Mouse (Mus musculus) small intestine, adult 2 months (tissue): ENCODE results near the gene Itga6.

Experiments
- CTCF ChIP-seq: fragments of 200-500 bp; IDR thresholded peaks from 2 replicates; pipeline ENCODE4 v1.5.1; 2012; ENCODE audit warnings: low read depth, mild to moderate bottlenecking, control low read depth, inconsistent platforms, low read length, moderate library complexity, mixed read lengths; ENCODE audit not compliant: insufficient replicate concordance, insufficient read length; ENCODE audit errors: extremely low read depth
- POLR2A ChIP-seq: fragments of 200-500 bp; IDR thresholded peaks from 2 replicates; pipeline ENCODE4 v1.6.1; 2012; ENCODE audit warnings: low read depth, mild to moderate bottlenecking, control low read depth, inconsistent platforms, low read length, moderate library complexity

DNA sequence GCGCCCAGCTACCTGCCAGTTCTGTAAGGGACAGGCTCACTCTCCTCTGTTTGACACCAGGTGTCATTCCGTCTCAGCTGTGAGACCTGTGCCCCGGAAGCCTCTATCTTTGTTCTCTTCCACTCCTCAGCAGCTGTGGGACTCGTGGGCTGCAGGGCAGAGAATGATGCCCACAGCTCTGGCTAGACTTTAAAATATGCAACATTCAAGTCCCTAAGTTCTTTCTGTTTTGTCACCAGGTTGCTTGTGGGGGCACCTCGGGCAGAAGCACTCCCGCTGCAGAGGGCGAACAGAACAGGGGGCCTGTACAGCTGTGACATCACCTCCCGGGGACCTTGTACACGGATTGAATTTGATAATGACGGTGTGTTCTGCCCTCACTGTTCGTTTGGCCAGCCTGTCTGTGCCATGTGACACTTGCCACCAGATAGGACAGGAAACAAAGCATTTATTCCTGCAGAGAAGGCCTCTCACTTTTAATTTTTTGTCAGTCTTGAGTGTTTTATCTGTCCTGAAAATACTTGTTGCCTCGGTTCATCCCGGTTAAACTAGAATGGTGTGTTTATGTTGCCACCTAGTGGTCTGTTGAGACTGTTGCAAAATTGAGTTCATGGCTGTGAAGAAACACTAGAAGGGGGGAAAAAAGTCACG, 71.1 kb downstream of the Itga6 start:
- no peak for TF ChIP-seq POLR2A
- TF ChIP-seq CTCF = no peak
